Mouse (Mus musculus): ENCODE results near the gene Agfg2. TPM values are rescaled to one million over a fixed set of nuclear protein-coding genes. Genes with fewer than 3 reads are reported as not detected.

Agfg2 gene
- polyA plus RNA-seq, 1 experiment: 11.6 TPM

DNA sequence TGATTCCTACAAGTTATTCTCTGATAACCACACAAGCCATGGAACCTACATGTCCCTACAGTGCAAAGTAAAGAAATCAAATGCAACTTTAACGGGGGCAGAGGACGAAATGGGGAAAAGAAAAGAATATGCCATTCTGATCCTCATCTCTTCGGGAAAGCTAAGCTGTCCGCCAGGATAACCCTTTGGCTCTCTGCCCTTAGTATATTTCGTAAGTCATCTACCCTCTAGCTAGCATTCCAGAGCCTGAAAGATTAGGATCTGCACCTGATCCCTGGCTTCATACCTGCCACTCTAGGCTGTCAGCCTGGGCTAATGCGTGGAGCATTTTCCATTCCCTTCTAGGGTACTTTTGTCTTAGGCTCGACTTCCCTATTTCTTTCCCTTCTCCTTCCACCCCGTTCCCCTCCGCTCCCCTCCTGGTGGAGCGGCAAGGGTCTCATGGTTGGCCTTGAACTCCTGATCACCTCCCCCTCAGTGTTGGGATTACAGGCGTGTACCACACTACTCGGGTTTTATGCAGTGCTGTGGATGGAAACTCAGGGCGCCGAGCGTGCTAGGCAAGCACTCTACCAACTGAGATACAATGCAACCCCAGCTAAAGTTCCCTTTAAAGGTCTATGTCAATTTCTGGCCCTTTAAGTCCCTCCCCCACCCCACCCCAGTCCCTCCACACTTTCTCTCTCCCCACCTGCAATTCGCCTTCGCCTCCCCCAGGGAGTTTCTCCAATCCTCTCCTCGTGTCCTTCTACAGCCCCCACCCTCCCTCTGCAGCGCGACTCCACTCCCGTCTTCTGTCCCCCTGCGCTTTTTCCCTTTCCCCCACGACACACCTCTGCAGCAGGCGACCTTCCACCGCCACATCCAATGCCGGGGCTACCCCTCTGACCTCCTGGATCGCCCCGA, 885 bp downstream of the Agfg2 start:
- Histone ChIP-seq H3K36me3 (ENCODE audit: control insufficient read depth, insufficient read depth, low read length) (no peaks in the 10 kb centered on the region), H3K27ac (ENCODE audit: insufficient read depth, low read depth, low read length) (peak overlapping the region; percentile 45; the same call in 1 of the 2 replicates), H3K4me1 (ENCODE audit: control insufficient read depth, insufficient read depth, insufficient read length, low read length) (peaks cover 9% of the 10 kb centered on the region), H3K4me3 (ENCODE audit: low read depth, low read length) (peak overlapping the region; percentile 91), H3K27me3 (ENCODE audit: control insufficient read depth, insufficient read depth, low read length) (no peaks in the 10 kb centered on the region)
- TF ChIP-seq POLR2A (IDR thresholded peaks at IDR 0.05; ENCODE audit: low read depth, low read length) (no peak), CTCF (IDR thresholded peaks at IDR 0.05; ENCODE audit: extremely low read depth, insufficient read length, insufficient replicate concordance, low read depth, low read length) (no peak)
- WGBS: 2% methylated on average over 28 of the region's 28 CpGs

DNA sequence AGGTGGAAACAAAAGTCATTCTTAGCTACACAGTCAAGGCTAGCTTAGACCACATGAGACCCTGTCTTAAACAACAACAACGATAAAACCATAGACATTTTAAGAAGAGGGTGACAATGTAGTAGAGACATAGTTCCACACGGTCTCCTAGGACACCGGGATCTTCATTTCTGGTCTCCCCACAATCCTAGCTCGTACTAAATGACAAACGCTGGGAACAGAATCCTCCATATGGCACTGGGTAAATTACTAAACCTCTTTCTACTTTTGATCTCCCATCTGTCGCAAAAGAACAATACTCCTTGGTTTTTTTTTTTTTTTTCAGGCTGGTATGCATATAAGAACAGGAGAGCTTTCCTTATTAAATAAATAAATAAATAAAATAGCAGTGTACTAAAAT, 2.0 kb downstream of the Agfg2 start:
- 92% methylated on average over 6 of the region's 6 CpGs for WGBS
- H3K27ac ChIP-seq (ENCODE audit: insufficient read depth, low read depth, low read length): no peak overlapping the region
- H3K4me1 ChIP-seq (ENCODE audit: control insufficient read depth, insufficient read depth, insufficient read length, low read length): peaks cover 9% of the 10 kb centered on the region
- no peak overlapping the region for H3K4me3 ChIP-seq (ENCODE audit: low read depth, low read length)
- no peaks in the 10 kb centered on the region for H3K27me3 ChIP-seq (ENCODE audit: control insufficient read depth, insufficient read depth, low read length)
- TF ChIP-seq POLR2A (IDR thresholded peaks at IDR 0.05; ENCODE audit: low read depth, low read length) (no peak), CTCF (IDR thresholded peaks at IDR 0.05; ENCODE audit: extremely low read depth, insufficient read length, insufficient replicate concordance, low read depth, low read length) (no peak)
- no peaks in the 10 kb centered on the region for H3K36me3 ChIP-seq (ENCODE audit: control insufficient read depth, insufficient read depth, low read length)

DNA sequence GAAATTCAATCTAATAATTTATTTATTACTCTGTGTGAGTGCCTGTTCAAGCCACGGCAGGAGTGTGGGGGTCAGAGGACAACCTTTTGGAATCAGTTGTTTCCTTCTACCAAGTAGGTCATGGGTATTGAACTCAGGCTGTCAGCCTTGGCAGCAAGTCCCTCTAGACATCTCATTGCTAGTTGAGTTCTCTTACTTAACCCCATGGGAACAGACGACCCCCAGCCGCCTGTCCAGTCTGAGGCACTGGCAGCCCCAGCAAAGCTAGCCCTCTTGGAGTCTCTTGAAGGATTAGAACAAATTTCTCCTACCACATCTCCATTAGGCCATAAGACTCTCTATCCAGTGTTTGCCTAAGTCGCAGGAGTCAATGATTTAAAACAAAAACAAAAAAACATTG, 4.8 kb downstream of the Agfg2 start:
- peaks cover 14% of the 10 kb centered on the region for H3K4me1 ChIP-seq (ENCODE audit: control insufficient read depth, insufficient read depth, insufficient read length, low read length)
- no peak for TF ChIP-seq POLR2A (IDR thresholded peaks at IDR 0.05; ENCODE audit: low read depth, low read length)
- TF ChIP-seq CTCF (IDR thresholded peaks at IDR 0.05; ENCODE audit: extremely low read depth, insufficient read length, insufficient replicate concordance, low read depth, low read length): no peak
- no peaks in the 10 kb centered on the region for H3K36me3 ChIP-seq (ENCODE audit: control insufficient read depth, insufficient read depth, low read length)
- no peak overlapping the region for H3K4me3 ChIP-seq (ENCODE audit: low read depth, low read length)
- H3K27ac ChIP-seq (ENCODE audit: insufficient read depth, low read depth, low read length): no peak overlapping the region
- no peaks in the 10 kb centered on the region for H3K27me3 ChIP-seq (ENCODE audit: control insufficient read depth, insufficient read depth, low read length)
- 67% methylated on average over 4 of the region's 4 CpGs for WGBS

DNA sequence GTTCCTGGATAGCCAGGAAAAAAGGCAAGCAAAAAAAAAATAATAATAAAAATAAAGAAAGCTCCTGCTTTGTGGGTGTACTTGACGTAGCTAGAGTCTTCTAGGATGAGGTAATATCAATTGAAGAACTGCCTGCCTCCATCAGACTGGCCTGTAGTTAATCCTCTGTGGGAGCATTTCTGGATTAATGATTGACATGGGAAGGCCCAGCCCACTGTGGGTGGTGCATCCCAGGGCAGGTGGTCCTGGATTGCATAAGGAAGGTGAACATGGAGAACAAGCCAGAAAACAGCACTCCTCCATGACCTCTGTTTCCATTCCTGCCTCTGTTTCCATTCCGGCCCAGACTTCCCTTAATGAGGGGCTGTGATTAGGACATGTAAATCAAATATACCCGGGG, 5.8 kb downstream of the Agfg2 start:
- WGBS: 62% methylated on average over 3 of the region's 3 CpGs
- Histone ChIP-seq H3K27ac (ENCODE audit: insufficient read depth, low read depth, low read length) (no peak overlapping the region), H3K4me1 (ENCODE audit: control insufficient read depth, insufficient read depth, insufficient read length, low read length) (peaks cover 17% of the 10 kb centered on the region), H3K4me3 (ENCODE audit: low read depth, low read length) (no peak overlapping the region), H3K27me3 (ENCODE audit: control insufficient read depth, insufficient read depth, low read length) (no peaks in the 10 kb centered on the region), H3K36me3 (ENCODE audit: control insufficient read depth, insufficient read depth, low read length) (no peaks in the 10 kb centered on the region)
- TF ChIP-seq POLR2A (IDR thresholded peaks at IDR 0.05; ENCODE audit: low read depth, low read length) (no peak), CTCF (IDR thresholded peaks at IDR 0.05; ENCODE audit: extremely low read depth, insufficient read length, insufficient replicate concordance, low read depth, low read length) (no peak)

DNA sequence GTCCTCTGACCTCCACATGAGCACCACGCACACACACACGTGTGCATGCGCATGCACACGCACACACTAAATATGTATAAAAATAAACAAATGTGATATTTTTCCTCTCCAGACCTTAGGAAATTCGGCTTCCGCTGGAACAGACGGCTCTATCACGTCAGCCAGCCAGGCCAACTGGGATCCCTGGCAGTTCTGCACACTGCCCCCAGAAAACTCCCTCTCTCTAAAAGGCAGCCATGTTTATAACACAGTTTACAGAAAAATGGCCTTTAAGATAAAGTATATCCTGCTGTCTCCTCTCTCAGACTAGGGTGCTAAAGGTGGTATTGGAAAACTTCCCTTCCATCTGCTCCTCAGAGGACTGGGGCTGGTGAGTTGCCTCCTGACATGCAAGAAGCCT, 6.7 kb downstream of the Agfg2 start:
- no peaks in the 10 kb centered on the region for H3K36me3 ChIP-seq (ENCODE audit: control insufficient read depth, insufficient read depth, low read length)
- 98% methylated on average over 8 of the region's 8 CpGs for WGBS
- no peak for TF ChIP-seq CTCF (IDR thresholded peaks at IDR 0.05; ENCODE audit: extremely low read depth, insufficient read length, insufficient replicate concordance, low read depth, low read length)
- TF ChIP-seq POLR2A (IDR thresholded peaks at IDR 0.05; ENCODE audit: low read depth, low read length): no peak
- H3K27me3 ChIP-seq (ENCODE audit: control insufficient read depth, insufficient read depth, low read length): no peaks in the 10 kb centered on the region
- H3K4me1 ChIP-seq (ENCODE audit: control insufficient read depth, insufficient read depth, insufficient read length, low read length): peaks cover 13% of the 10 kb centered on the region
- H3K4me3 ChIP-seq (ENCODE audit: low read depth, low read length): no peak overlapping the region
- no peak overlapping the region for H3K27ac ChIP-seq (ENCODE audit: insufficient read depth, low read depth, low read length)

DNA sequence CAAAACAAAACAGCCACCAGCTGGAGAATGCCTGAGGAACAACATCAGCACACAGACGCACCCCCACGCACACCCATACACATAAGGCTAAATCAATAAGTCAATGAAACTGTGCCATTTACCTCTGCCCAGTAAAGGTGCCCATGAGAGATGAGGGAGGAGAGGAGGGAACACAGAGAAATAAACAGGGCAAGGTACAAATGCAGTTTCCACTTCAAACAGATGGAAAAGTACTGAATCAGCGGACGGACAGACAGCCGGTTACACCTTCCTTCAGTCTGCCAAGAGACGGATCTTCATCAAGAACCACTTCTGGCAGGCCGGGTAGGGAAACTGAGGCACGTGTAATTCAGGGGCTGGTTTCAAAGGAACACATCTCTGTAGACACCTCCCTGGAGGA, 9.7 kb downstream of the Agfg2 start:
- TF ChIP-seq POLR2A (IDR thresholded peaks at IDR 0.05; ENCODE audit: low read depth, low read length) (no peak), CTCF (IDR thresholded peaks at IDR 0.05; ENCODE audit: extremely low read depth, insufficient read length, insufficient replicate concordance, low read depth, low read length) (no peak)
- H3K27ac ChIP-seq (ENCODE audit: insufficient read depth, low read depth, low read length): peak overlapping the region; percentile 61; the same call in 1 of the 2 replicates
- no peak overlapping the region for H3K4me3 ChIP-seq (ENCODE audit: low read depth, low read length)

DNA sequence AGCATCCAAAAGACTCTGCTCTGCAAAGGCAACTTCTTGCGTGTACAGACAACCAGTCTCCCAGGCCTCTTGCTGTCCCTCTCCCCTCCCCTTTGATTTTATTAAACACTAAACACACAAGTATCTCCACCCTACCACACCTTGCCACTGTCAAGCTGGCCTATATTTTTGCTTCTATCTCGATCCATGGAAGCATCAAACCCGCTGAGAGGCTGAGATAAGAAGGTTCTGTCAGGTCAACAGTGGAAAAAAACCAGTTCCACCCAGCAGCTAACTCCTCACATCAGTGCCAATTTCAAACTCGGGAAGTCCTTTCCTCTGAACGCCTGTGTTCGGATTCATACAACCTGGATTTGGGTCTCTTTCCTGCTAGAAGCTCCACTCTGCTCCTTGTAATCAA, 11.5 kb downstream of the Agfg2 start:
- WGBS: 32% methylated on average over 6 of the region's 6 CpGs
- no peak overlapping the region for H3K4me3 ChIP-seq (ENCODE audit: low read depth, low read length)
- no peak for TF ChIP-seq CTCF (IDR thresholded peaks at IDR 0.05; ENCODE audit: extremely low read depth, insufficient read length, insufficient replicate concordance, low read depth, low read length)
- no peak for TF ChIP-seq POLR2A (IDR thresholded peaks at IDR 0.05; ENCODE audit: low read depth, low read length)
- H3K36me3 ChIP-seq (ENCODE audit: control insufficient read depth, insufficient read depth, low read length): no peaks in the 10 kb centered on the region
- no peaks in the 10 kb centered on the region for H3K27me3 ChIP-seq (ENCODE audit: control insufficient read depth, insufficient read depth, low read length)
- H3K27ac ChIP-seq (ENCODE audit: insufficient read depth, low read depth, low read length): peak overlapping the region; percentile 92
- peaks cover 33% of the 10 kb centered on the region; the same call in 1 of the 2 replicates for H3K4me1 ChIP-seq (ENCODE audit: control insufficient read depth, insufficient read depth, insufficient read length, low read length)

More for the DNA sequence above, 9.7 kb downstream of the Agfg2 start:
- Histone ChIP-seq H3K27me3 (ENCODE audit: control insufficient read depth, insufficient read depth, low read length) (no peaks in the 10 kb centered on the region), H3K36me3 (ENCODE audit: control insufficient read depth, insufficient read depth, low read length) (no peaks in the 10 kb centered on the region), H3K4me1 (ENCODE audit: control insufficient read depth, insufficient read depth, insufficient read length, low read length) (peaks cover 33% of the 10 kb centered on the region)
- 34% methylated on average over 8 of the region's 8 CpGs for WGBS
